32 mouse cellular contexts compared by ENCODE assay signal in the genomic region with DNA sequence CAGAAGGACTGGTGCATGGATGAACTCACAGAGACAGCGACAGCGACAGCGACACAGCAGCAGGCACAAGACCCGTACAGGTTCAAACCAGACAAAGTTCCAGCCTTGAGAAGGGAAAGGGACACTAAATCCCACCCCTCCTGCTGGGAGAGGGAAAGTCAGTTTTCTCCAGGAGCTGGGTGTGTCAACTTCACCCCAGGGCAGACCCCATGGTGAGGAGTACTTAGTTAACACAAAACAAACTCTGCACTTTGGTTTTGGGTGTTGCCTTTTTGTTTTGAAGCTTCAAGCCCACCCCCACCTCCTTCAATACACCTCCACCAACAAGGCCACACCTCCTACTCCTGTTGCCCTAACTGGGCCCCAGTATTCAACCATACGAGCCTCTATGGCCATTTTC. TPM values are rescaled to one million over a fixed set of nuclear protein-coding genes. Genes with fewer than 3 reads are reported as not detected.
DNase-seq lines count a peak whose midpoint lies in the region; ATAC-seq lines count a peak whose summit lies in the region.
"Had no signal": no experiment of that assay in that cellular context is flagged by ENCODE, and none has a peak within 500 bp of the region (broad histone marks: within the 10 kb centered on the region; RNA-seq: fewer than 3 reads in every experiment).

No protein-coding gene starts in this region.

- H3K36me3 ChIP-seq in midbrain, embryonic 11.5 days (ENCODE audit: control insufficient read depth, insufficient read depth, low read length) = no peaks in the 10 kb centered on the region
- H3K36me3 ChIP-seq in midbrain, embryonic 14.5 days (ENCODE audit: control insufficient read depth, insufficient read depth, low read length) = no peaks in the 10 kb centered on the region
- H3K36me3 ChIP-seq in limb, embryonic 10.5 days = no peaks in the 10 kb centered on the region
- H3K36me3 ChIP-seq: embryonic facial prominence, embryonic 10.5 days; embryonic facial prominence, embryonic 13.5 days; G1E; heart, embryonic 12.5 days; heart, embryonic 15.5 days had no signal

- no peak overlapping the region for H3K4me3 ChIP-seq in midbrain, embryonic 11.5 days (ENCODE audit: low read depth, low read length)
- no peak overlapping the region for H3K4me3 ChIP-seq in midbrain, embryonic 14.5 days (replicated peaks; ENCODE audit: low read depth, low read length)
- no peak overlapping the region for H3K4me3 ChIP-seq in limb, embryonic 10.5 days
- H3K4me3 ChIP-seq: embryonic facial prominence, embryonic 10.5 days; embryonic facial prominence, embryonic 13.5 days; erythroblast, embryonic 14.5 days; forebrain, embryonic 13.5 days; gastrocnemius, adult 2 months; heart, embryonic 12.5 days; heart, embryonic 15.5 days had no signal

- H3K27me3 ChIP-seq in midbrain, embryonic 11.5 days (ENCODE audit: control insufficient read depth, insufficient read depth, low read length) = peaks cover 9% of the 10 kb centered on the region
- H3K27me3 ChIP-seq in midbrain, embryonic 14.5 days (ENCODE audit: control insufficient read depth, insufficient read depth, low read length) = peaks cover 7% of the 10 kb centered on the region; the same call in 1 of the 2 replicates
- H3K27me3 ChIP-seq in limb, embryonic 10.5 days (ENCODE audit: low read depth, poor library complexity, severe bottlenecking) = peaks cover 92% of the 10 kb centered on the region
- H3K27me3 ChIP-seq: CH12.LX had no signal

- no peak overlapping the region for H3K9ac ChIP-seq in midbrain, embryonic 11.5 days (ENCODE audit: low read length)
- H3K9ac ChIP-seq in midbrain, embryonic 14.5 days (replicated peaks; ENCODE audit: low read length) = no peak overlapping the region
- H3K9ac ChIP-seq: embryonic facial prominence, embryonic 13.5 days; forebrain, embryonic 13.5 days; heart, embryonic 12.5 days; heart, embryonic 15.5 days; hindbrain, embryonic 14.5 days had no signal

- H3K27ac ChIP-seq in midbrain, embryonic 11.5 days (ENCODE audit: low read depth, low read length) = no peak overlapping the region
- no peak overlapping the region for H3K27ac ChIP-seq in midbrain, embryonic 14.5 days (replicated peaks; ENCODE audit: low read depth, low read length)
- no peak overlapping the region for H3K27ac ChIP-seq in limb, embryonic 10.5 days
- H3K27ac ChIP-seq: embryonic facial prominence, embryonic 10.5 days; embryonic facial prominence, embryonic 13.5 days; forebrain, embryonic 13.5 days; gastrocnemius, adult 2 months; heart, embryonic 15.5 days; hindbrain, embryonic 14.5 days; hindbrain, postnatal 0 days had no signal

- no peaks in the 10 kb centered on the region for H3K4me1 ChIP-seq in midbrain, embryonic 11.5 days (ENCODE audit: control insufficient read depth, insufficient read depth, low read length)
- H3K4me1 ChIP-seq in midbrain, embryonic 14.5 days (ENCODE audit: control insufficient read depth, insufficient read depth, low read length) = no peaks in the 10 kb centered on the region
- H3K4me1 ChIP-seq in limb, embryonic 10.5 days = no peaks in the 10 kb centered on the region
- H3K4me1 ChIP-seq: embryonic facial prominence, embryonic 10.5 days; embryonic facial prominence, embryonic 13.5 days; forebrain, embryonic 13.5 days had no signal

- DNase-seq in midbrain, embryonic 11.5 days (ENCODE audit: low spot score, missing footprints) = peak; percentile 28
- DNase-seq in midbrain, embryonic 14.5 days = no peak
- DNase-seq in R1 (ENCODE audit: low read depth, low spot score) = peak; percentile 75
- DNase-seq in limb, embryonic 10.5 days (ENCODE audit: low spot score) = peak; percentile 4
- DNase-seq in cerebellum, adult 8-10 months = no peak
- DNase-seq in gastrocnemius, adult 18-20 months (ENCODE audit: low spot score) = no peak
- DNase-seq: adrenal gland, postnatal 10 days; adrenal gland, postnatal 36 days; B cell, adult 2 months; cerebellum, adult 18-20 months; cerebellum, adult 9-11 months; cerebellum, postnatal 25 days; gastrocnemius, adult 2 months; gastrocnemius, postnatal 14 days; heart, adult 11 months; heart, postnatal 10 days; heart, postnatal 4 days; kidney, adult 18-20 months had no signal

- no peak for ATAC-seq in midbrain, embryonic 11.5 days (ENCODE audit: low FRiP score)
- no peak for ATAC-seq in midbrain, embryonic 14.5 days (ENCODE audit: low FRiP score, low TSS enrichment)
- ATAC-seq: forebrain, embryonic 13.5 days; forebrain, embryonic 16.5 days; hindbrain, postnatal 0 days; inflammation-experienced regulatory T-cells, adult 6 months; intestine, embryonic 16.5 days; Patski had no signal

- 45% methylated on average over 5 of the region's 5 CpGs for WGBS in midbrain, embryonic 11.5 days
- 56% methylated on average over 5 of the region's 5 CpGs for WGBS in midbrain, embryonic 14.5 days
- WGBS in limb, embryonic 10.5 days = 56% methylated on average over 5 of the region's 5 CpGs

- no peaks in the 10 kb centered on the region for H3K9me3 ChIP-seq in midbrain, embryonic 11.5 days (ENCODE audit: control insufficient read depth, low read length)
- H3K9me3 ChIP-seq in midbrain, embryonic 14.5 days (ENCODE audit: control insufficient read depth, low read length) = no peaks in the 10 kb centered on the region
- no peaks in the 10 kb centered on the region for H3K9me3 ChIP-seq in limb, embryonic 10.5 days (replicated peaks)
- H3K9me3 ChIP-seq: embryonic facial prominence, embryonic 10.5 days; embryonic facial prominence, embryonic 13.5 days; forebrain, embryonic 13.5 days; G1E; heart, embryonic 12.5 days; heart, embryonic 15.5 days had no signal

- H3K4me2 ChIP-seq in midbrain, embryonic 11.5 days = no peak overlapping the region
- no peak overlapping the region for H3K4me2 ChIP-seq in midbrain, embryonic 14.5 days (ENCODE audit: low read length)
- H3K4me2 ChIP-seq: embryonic facial prominence, embryonic 13.5 days; forebrain, embryonic 13.5 days; heart, embryonic 12.5 days; heart, embryonic 15.5 days; hindbrain, embryonic 14.5 days had no signal

RNA-seq across cellular contexts. Expression of a gene that starts 15.6 kb away (rescaled TPM):
- polyA plus RNA-seq in midbrain, embryonic 11.5 days (2014; fragmentation: Nextera tagmentation; extraction: Ambion mirVana) = 6.8 and 10.1 TPM in 2 replicates
- polyA plus RNA-seq in midbrain, embryonic 14.5 days (2014; fragmentation: Nextera tagmentation; extraction: Ambion mirVana) = 5.8 and 7.8 TPM in 2 replicates
- 19.7 and 21.4 TPM in 2 replicates for polyA plus RNA-seq in limb, embryonic 10.5 days (2016; fragmentation: Nextera tagmentation; extraction: Ambion mirVana)
- 1 to 10 TPM; 1.4 to 2.8 TPM for total RNA-seq in gastrocnemius, adult 18-20 months (2021)
- polyA plus RNA-seq: erythroblast, embryonic 14.5 days had no signal

Comparison
In these comparisons a context has a peak if more than half of its experiments do, and no peak if none do; other contexts are left out.
1. DNase-seq: peak in midbrain, embryonic 11.5 days (single experiment), R1 (single experiment) and limb, embryonic 10.5 days (single experiment); none in midbrain, embryonic 14.5 days (single experiment), cerebellum, adult 8-10 months (single experiment) and gastrocnemius, adult 18-20 months (single experiment).